Mouse (Mus musculus): ENCODE results near the gene Pigf. TPM values are rescaled to one million over a fixed set of nuclear protein-coding genes. Genes with fewer than 3 reads are reported as not detected.

The Pigf gene
- polyA plus RNA-seq, 1 experiment from 2014 or later = 51.8 TPM

- ATAC-seq (ENCODE audit: insufficient read depth, low FRiP score) = peak; percentile 76
- H3K9ac ChIP-seq (ENCODE audit: low read length) = no peak overlapping the region
- 2% methylated on average over 15 of the region's 15 CpGs for WGBS
- H3K4me3 ChIP-seq (replicated peaks; ENCODE audit: low read length) = no peak overlapping the region
- H3K27me3 ChIP-seq (ENCODE audit: control insufficient read depth, insufficient read depth, low read length) = no peaks in the 10 kb centered on the region
- H3K36me3 ChIP-seq (ENCODE audit: control insufficient read depth, insufficient read depth, low read length) = no peaks in the 10 kb centered on the region
- no peak overlapping the region for H3K4me2 ChIP-seq (ENCODE audit: low read depth, low read length)
- H3K27ac ChIP-seq (ENCODE audit: low read length) = no peak overlapping the region
- H3K4me1 ChIP-seq (ENCODE audit: control insufficient read depth, insufficient read depth, low read length) = no peaks in the 10 kb centered on the region
- H3K9me3 ChIP-seq (replicated peaks; ENCODE audit: control insufficient read depth, low read length) = no peaks in the 10 kb centered on the region
Observed at GRCm38 (mm10) chr17:87044364-87044763, 19.2 kb upstream of the Pigf start.

GRCm38 (mm10) chr17:87041739-87042138 is 16.5 kb upstream of the Pigf start:
- no peaks in the 10 kb centered on the region for H3K27me3 ChIP-seq (ENCODE audit: control insufficient read depth, insufficient read depth, low read length)
- H3K27ac ChIP-seq (ENCODE audit: low read length) = no peak overlapping the region
- no peaks in the 10 kb centered on the region for H3K9me3 ChIP-seq (replicated peaks; ENCODE audit: control insufficient read depth, low read length)
- no peak overlapping the region for H3K9ac ChIP-seq (ENCODE audit: low read length)
- no peak overlapping the region for H3K4me2 ChIP-seq (ENCODE audit: low read depth, low read length)
- no peak for ATAC-seq (ENCODE audit: insufficient read depth, low FRiP score)
- no peaks in the 10 kb centered on the region for H3K36me3 ChIP-seq (ENCODE audit: control insufficient read depth, insufficient read depth, low read length)
- no peaks in the 10 kb centered on the region for H3K4me1 ChIP-seq (ENCODE audit: control insufficient read depth, insufficient read depth, low read length)
- H3K4me3 ChIP-seq (replicated peaks; ENCODE audit: low read length) = no peak overlapping the region
- 61% methylated on average over 19 of the region's 19 CpGs for WGBS

- Histone ChIP-seq H3K27me3 (ENCODE audit: control insufficient read depth, insufficient read depth, low read length) (no peaks in the 10 kb centered on the region), H3K4me2 (ENCODE audit: low read depth, low read length) (no peak overlapping the region), H3K9ac (ENCODE audit: low read length) (no peak overlapping the region), H3K9me3 (replicated peaks; ENCODE audit: control insufficient read depth, low read length) (no peaks in the 10 kb centered on the region), H3K4me3 (replicated peaks; ENCODE audit: low read length) (no peak overlapping the region), H3K4me1 (ENCODE audit: control insufficient read depth, insufficient read depth, low read length) (no peaks in the 10 kb centered on the region), H3K36me3 (ENCODE audit: control insufficient read depth, insufficient read depth, low read length) (no peaks in the 10 kb centered on the region), H3K27ac (ENCODE audit: low read length) (no peak overlapping the region)
- WGBS = 87% methylated on average over 5 of the region's 5 CpGs
- ATAC-seq (ENCODE audit: insufficient read depth, low FRiP score) = no peak
Observed at GRCm38 (mm10) chr17:87038496-87038895, 13.3 kb upstream of the Pigf start.

GRCm38 (mm10) chr17:87036141-87037073 is 11.2 kb upstream of the Pigf start:
- Histone ChIP-seq H3K4me3 (replicated peaks; ENCODE audit: low read length) (no peak overlapping the region), H3K36me3 (ENCODE audit: control insufficient read depth, insufficient read depth, low read length) (0 out of 2 replicates have a peak, but pooled peaks cover 2% of the 10 kb centered on the region), H3K4me1 (ENCODE audit: control insufficient read depth, insufficient read depth, low read length) (no peaks in the 10 kb centered on the region), H3K9me3 (replicated peaks; ENCODE audit: control insufficient read depth, low read length) (no peaks in the 10 kb centered on the region), H3K27ac (ENCODE audit: low read length) (no peak overlapping the region), H3K27me3 (ENCODE audit: control insufficient read depth, insufficient read depth, low read length) (no peaks in the 10 kb centered on the region), H3K4me2 (ENCODE audit: low read depth, low read length) (no peak overlapping the region), H3K9ac (ENCODE audit: low read length) (no peak overlapping the region)
- WGBS = 49% methylated on average over 10 of the region's 10 CpGs
- no peak for ATAC-seq (ENCODE audit: insufficient read depth, low FRiP score)

GRCm38 (mm10) chr17:87024491-87025242 is 539 bp downstream of the Pigf start:
- under 1% methylated on average over 55 of the region's 55 CpGs for WGBS
- Histone ChIP-seq H3K9me3 (replicated peaks; ENCODE audit: control insufficient read depth, low read length) (no peaks in the 10 kb centered on the region), H3K4me1 (ENCODE audit: control insufficient read depth, insufficient read depth, low read length) (peaks cover 10% of the 10 kb centered on the region), H3K36me3 (ENCODE audit: control insufficient read depth, insufficient read depth, low read length) (0 out of 2 replicates have a peak, but pooled peaks cover 3% of the 10 kb centered on the region), H3K27ac (ENCODE audit: low read length) (peak overlapping the region; percentile 85), H3K27me3 (ENCODE audit: control insufficient read depth, insufficient read depth, low read length) (no peaks in the 10 kb centered on the region), H3K9ac (ENCODE audit: low read length) (peak overlapping the region; percentile 88), H3K4me2 (ENCODE audit: low read depth, low read length) (peak overlapping the region; percentile 95), H3K4me3 (replicated peaks; ENCODE audit: low read length) (peak overlapping the region; percentile 66)
- peak; percentile 56 for ATAC-seq (ENCODE audit: insufficient read depth, low FRiP score)

GRCm38 (mm10) chr17:87019692-87020091 is 5.5 kb downstream of the Pigf start:
- 70% methylated on average over 5 of the region's 5 CpGs for WGBS
- no peaks in the 10 kb centered on the region for H3K27me3 ChIP-seq (ENCODE audit: control insufficient read depth, insufficient read depth, low read length)
- H3K9ac ChIP-seq (ENCODE audit: low read length) = no peak overlapping the region
- no peak overlapping the region for H3K4me2 ChIP-seq (ENCODE audit: low read depth, low read length)
- H3K9me3 ChIP-seq (replicated peaks; ENCODE audit: control insufficient read depth, low read length) = 0 out of 2 replicates have a peak, but pooled peaks cover 2% of the 10 kb centered on the region
- no peak overlapping the region for H3K4me3 ChIP-seq (replicated peaks; ENCODE audit: low read length)
- 0 out of 2 replicates have a peak, but pooled peaks have one; percentile 29 for ATAC-seq (ENCODE audit: insufficient read depth, low FRiP score)
- peaks cover 5% of the 10 kb centered on the region; the same call in 1 of the 2 replicates for H3K4me1 ChIP-seq (ENCODE audit: control insufficient read depth, insufficient read depth, low read length)
- H3K27ac ChIP-seq (ENCODE audit: low read length) = peak overlapping the region; percentile 4; the same call in 1 of the 2 replicates
- no peaks in the 10 kb centered on the region for H3K36me3 ChIP-seq (ENCODE audit: control insufficient read depth, insufficient read depth, low read length)

GRCm38 (mm10) chr17:87011301-87012019 is 13.7 kb downstream of the Pigf start:
- no peak overlapping the region for H3K27ac ChIP-seq (ENCODE audit: low read length)
- ATAC-seq (ENCODE audit: insufficient read depth, low FRiP score) = no peak
- H3K4me2 ChIP-seq (ENCODE audit: low read depth, low read length) = no peak overlapping the region
- no peaks in the 10 kb centered on the region for H3K27me3 ChIP-seq (ENCODE audit: control insufficient read depth, insufficient read depth, low read length)
- WGBS = 75% methylated on average over 13 of the region's 13 CpGs
- H3K9me3 ChIP-seq (replicated peaks; ENCODE audit: control insufficient read depth, low read length) = 0 out of 2 replicates have a peak, but pooled peaks cover 2% of the 10 kb centered on the region
- H3K9ac ChIP-seq (ENCODE audit: low read length) = no peak overlapping the region
- H3K4me1 ChIP-seq (ENCODE audit: control insufficient read depth, insufficient read depth, low read length) = no peaks in the 10 kb centered on the region
- 0 out of 2 replicates have a peak, but pooled peaks cover 3% of the 10 kb centered on the region for H3K36me3 ChIP-seq (ENCODE audit: control insufficient read depth, insufficient read depth, low read length)
- no peak overlapping the region for H3K4me3 ChIP-seq (replicated peaks; ENCODE audit: low read length)

- H3K9ac ChIP-seq (ENCODE audit: low read length) = no peak overlapping the region
- H3K4me2 ChIP-seq (ENCODE audit: low read depth, low read length) = no peak overlapping the region
- H3K9me3 ChIP-seq (replicated peaks; ENCODE audit: control insufficient read depth, low read length) = no peaks in the 10 kb centered on the region
- H3K27me3 ChIP-seq (ENCODE audit: control insufficient read depth, insufficient read depth, low read length) = no peaks in the 10 kb centered on the region
- no peak overlapping the region for H3K27ac ChIP-seq (ENCODE audit: low read length)
- 88% methylated on average over 3 of the region's 3 CpGs for WGBS
- H3K36me3 ChIP-seq (ENCODE audit: control insufficient read depth, insufficient read depth, low read length) = 0 out of 2 replicates have a peak, but pooled peaks cover 3% of the 10 kb centered on the region
- H3K4me1 ChIP-seq (ENCODE audit: control insufficient read depth, insufficient read depth, low read length) = no peaks in the 10 kb centered on the region
- ATAC-seq (ENCODE audit: insufficient read depth, low FRiP score) = no peak
- no peak overlapping the region for H3K4me3 ChIP-seq (replicated peaks; ENCODE audit: low read length)
Observed at GRCm38 (mm10) chr17:87008950-87009349, 16.3 kb downstream of the Pigf start.
